ENCODE assay signal across 27 mouse cellular contexts in the genomic region with DNA sequence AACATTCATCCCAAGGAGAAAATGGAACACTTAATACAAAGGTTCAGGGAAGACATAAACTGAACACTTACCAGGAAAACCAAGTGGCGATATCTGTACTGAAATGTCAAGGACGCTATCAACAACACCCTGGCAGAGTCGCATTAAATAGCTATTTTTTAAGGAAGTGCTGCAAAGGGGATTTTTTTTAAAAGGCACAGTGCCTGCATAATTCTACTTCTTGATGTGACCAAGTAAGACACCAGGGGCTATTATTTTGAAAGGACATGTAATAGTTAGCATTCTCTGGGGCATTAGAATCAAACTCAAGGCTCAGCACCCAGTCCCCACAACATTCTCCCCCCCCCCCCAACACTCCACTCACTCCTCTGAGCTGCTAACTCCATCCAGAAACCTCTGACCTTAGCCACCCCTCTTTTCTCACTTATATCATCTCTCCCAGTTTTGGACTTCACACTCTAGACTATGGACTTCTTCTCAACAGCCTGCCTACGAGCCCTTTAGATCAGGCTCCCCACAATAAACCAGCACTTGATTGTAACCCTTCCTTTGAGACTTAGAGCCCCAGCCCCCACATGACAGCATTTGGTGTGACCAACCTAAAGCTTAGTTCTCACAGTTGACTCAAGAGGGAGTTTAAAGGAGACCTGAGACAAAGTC. TPM values are rescaled to one million over a fixed set of nuclear protein-coding genes. Genes with fewer than 3 reads are reported as not detected.
DNase-seq lines count a peak whose midpoint lies in the region; ATAC-seq and TF ChIP-seq lines count a peak whose summit lies in the region.
"Had no signal": no experiment of that assay in that cellular context is flagged by ENCODE, and none has a peak within 500 bp of the region (broad histone marks: within the 10 kb centered on the region; RNA-seq: fewer than 3 reads in every experiment).

No protein-coding gene starts in this region.

- DNase-seq in adrenal gland, adult 2 months = peak; percentile 7
- no peak for DNase-seq in adrenal gland, postnatal 4 days (ENCODE audit: low spot score in 2 of 2)
- DNase-seq in liver, adult 2 months (ENCODE audit: extremely low read depth, low read depth, low spot score) = peak; percentile 33
- no peak for DNase-seq in thymus, postnatal 25 days
- DNase-seq in cerebellum, adult 2 months = no peak
- DNase-seq: cerebellum, adult 11 months; cerebellum, postnatal 14 days; embryo, embryonic 11 days; heart, postnatal 4 days; kidney, adult 18-20 months; kidney, postnatal 14 days; lung, postnatal 4 days; thymus, adult 2 months had no signal

- H3K9me3 ChIP-seq in liver, embryonic 12.5 days (replicated peaks) = no peaks in the 10 kb centered on the region
- H3K9me3 ChIP-seq: embryonic facial prominence, embryonic 15.5 days; limb, embryonic 15.5 days; lung, embryonic 15.5 days; midbrain, embryonic 10.5 days; stomach, embryonic 15.5 days had no signal

- no peak for TF ChIP-seq CTCF in liver, adult 2 months (IDR thresholded peaks at IDR 0.05; ENCODE audit: low read depth, low read length)
- no peak for TF ChIP-seq CTCF in cerebellum, adult 2 months (IDR thresholded peaks at IDR 0.05; ENCODE audit: borderline replicate concordance, insufficient read depth, low read depth, low read length)

- no peak overlapping the region for H3K4me3 ChIP-seq in liver, adult 2 months (ENCODE audit: insufficient read depth, low read depth, low read length)
- H3K4me3 ChIP-seq in liver, embryonic 12.5 days = no peak overlapping the region
- no peak overlapping the region for H3K4me3 ChIP-seq in cerebellum, adult 2 months (replicated peaks; ENCODE audit: insufficient read depth, low read depth, low read length)
- H3K4me3 ChIP-seq: embryonic facial prominence, embryonic 15.5 days; layer of hippocampus, adult 2 months; limb, embryonic 15.5 days; lung, embryonic 15.5 days; midbrain, embryonic 10.5 days; stomach, embryonic 15.5 days had no signal

- WGBS in liver, adult 2 months = 62% methylated on average over 4 of the region's 4 CpGs
- WGBS in liver, embryonic 12.5 days (ENCODE audit: insufficient replicate concordance) = 55% methylated on average over 4 of the region's 4 CpGs
- 85% methylated on average over 4 of the region's 4 CpGs for WGBS in cerebellum, adult 2 months

- no peak overlapping the region for H3K27ac ChIP-seq in liver, adult 2 months (replicated peaks; ENCODE audit: insufficient read depth, low read depth, low read length)
- H3K27ac ChIP-seq in liver, embryonic 12.5 days = no peak overlapping the region
- H3K27ac ChIP-seq in cerebellum, adult 2 months (ENCODE audit: insufficient read depth, low read length) = no peak overlapping the region
- H3K27ac ChIP-seq: embryonic facial prominence, embryonic 15.5 days; layer of hippocampus, adult 2 months; limb, embryonic 15.5 days; lung, embryonic 15.5 days; midbrain, embryonic 10.5 days; stomach, embryonic 15.5 days had no signal

- H3K27me3 ChIP-seq in liver, adult 2 months (ENCODE audit: control insufficient read depth, insufficient read depth, low read length) = no peaks in the 10 kb centered on the region
- H3K27me3 ChIP-seq in liver, embryonic 12.5 days (replicated peaks) = no peaks in the 10 kb centered on the region
- no peaks in the 10 kb centered on the region for H3K27me3 ChIP-seq in cerebellum, adult 2 months (ENCODE audit: control insufficient read depth, insufficient read depth, low read length)
- H3K27me3 ChIP-seq: embryonic facial prominence, embryonic 15.5 days; limb, embryonic 15.5 days; lung, embryonic 15.5 days; stomach, embryonic 15.5 days had no signal

- H3K4me2 ChIP-seq in liver, embryonic 12.5 days = no peak overlapping the region
- H3K4me2 ChIP-seq: embryonic facial prominence, embryonic 15.5 days; limb, embryonic 15.5 days; lung, embryonic 15.5 days; stomach, embryonic 15.5 days had no signal

- H3K4me1 ChIP-seq in liver, adult 2 months (ENCODE audit: control insufficient read depth, insufficient read depth, low read length) = no peaks in the 10 kb centered on the region
- H3K4me1 ChIP-seq in liver, embryonic 12.5 days = no peaks in the 10 kb centered on the region
- H3K4me1 ChIP-seq in cerebellum, adult 2 months (ENCODE audit: control insufficient read depth, insufficient read depth, low read length) = no peaks in the 10 kb centered on the region
- H3K4me1 ChIP-seq: embryonic facial prominence, embryonic 15.5 days; limb, embryonic 15.5 days; lung, embryonic 15.5 days; midbrain, embryonic 10.5 days; stomach, embryonic 15.5 days had no signal

- TF ChIP-seq POLR2A in liver, adult 2 months (IDR thresholded peaks at IDR 0.05; ENCODE audit: extremely low read depth, insufficient read depth, low read length) = no peak
- TF ChIP-seq POLR2A in cerebellum, adult 2 months (IDR thresholded peaks at IDR 0.05; ENCODE audit: borderline replicate concordance, insufficient read depth, low read length) = no peak

- no peak for ATAC-seq in liver, embryonic 12.5 days
- ATAC-seq in common myeloid progenitor, adult 5-6 weeks (replicated peaks; ENCODE audit: low read depth, poor library complexity, severe bottlenecking) = peak; percentile 73
- ATAC-seq in neutrophil, adult 5-6 weeks (ENCODE audit: extremely low read depth, insufficient number of reproducible peaks, low FRiP score, poor library complexity, severe bottlenecking) = peak; percentile 58; the same call in 1 of the 2 replicates
- ATAC-seq: forebrain, embryonic 16.5 days; hindbrain, embryonic 16.5 days had no signal

- H3K36me3 ChIP-seq in liver, adult 2 months (ENCODE audit: control insufficient read depth, insufficient read depth, low read length) = no peaks in the 10 kb centered on the region
- no peaks in the 10 kb centered on the region for H3K36me3 ChIP-seq in liver, embryonic 12.5 days
- H3K36me3 ChIP-seq: embryonic facial prominence, embryonic 15.5 days; limb, embryonic 15.5 days; lung, embryonic 15.5 days; midbrain, embryonic 10.5 days; stomach, embryonic 15.5 days had no signal

- no peak overlapping the region for H3K9ac ChIP-seq in liver, adult 2 months (ENCODE audit: low read depth, low read length)
- H3K9ac ChIP-seq in liver, embryonic 12.5 days = no peak overlapping the region
- H3K9ac ChIP-seq: embryonic facial prominence, embryonic 15.5 days; limb, embryonic 15.5 days; lung, embryonic 15.5 days; stomach, embryonic 15.5 days had no signal

- H3K79me2 ChIP-seq in liver, adult 2 months (ENCODE audit: control insufficient read depth, insufficient read depth, low read length) = no peaks in the 10 kb centered on the region

RNA-seq across cellular contexts. Expression of a gene that starts 1.8 kb away (rescaled TPM):
- under 1 TPM; 0.28 to 0.78 TPM for total RNA-seq in adrenal gland, adult 2 months (2021)
- polyA plus RNA-seq in adrenal gland, adult 2 months (2012; rRNA removed) = 0.09 and 0.21 TPM in 2 replicates
- total RNA-seq in adrenal gland, postnatal 4 days (2021) = 1 to 10 TPM; 3.4 to 4.8 TPM
- 2.6 and 3.0 TPM in 2 replicates for total RNA-seq in liver, adult 2 months (2014; rRNA removed)
- polyA plus RNA-seq in liver, adult 2 months (2012; rRNA removed) = 0.19 and 0.37 TPM in 2 replicates
- polyA plus RNA-seq in liver, embryonic 12.5 days (2016; fragmentation: Nextera tagmentation; extraction: Ambion mirVana) = 3.5 and 5.8 TPM in 2 replicates
- total RNA-seq in common myeloid progenitor, adult 5-6 weeks (2017) = 1.1 and 4.2 TPM in 2 replicates
- 1.7 and 1.9 TPM in 2 replicates for total RNA-seq in neutrophil, adult 5-6 weeks (2017)
- 0.05 TPM in 2 replicates for polyA plus RNA-seq in cerebellum, adult 2 months (2012; rRNA removed)
- total RNA-seq: heart, postnatal 4 days; layer of hippocampus, adult 2 months; left cerebral cortex, postnatal 36 days; MEL had no signal
- polyA plus RNA-seq: forebrain, embryonic 16.5 days; midbrain, embryonic 10.5 days; neural tube, embryonic 11.5 days had no signal

RNA-seq across cellular contexts. Expression of a gene that starts 47.6 kb away (rescaled TPM):
- 100 to 1,000 TPM in 1 of 2 experiments, 10 to 100 TPM in 1; 98.5 to 103 TPM for total RNA-seq in adrenal gland, adult 2 months (2021)
- 20.3 and 28.1 TPM in 2 replicates for polyA plus RNA-seq in adrenal gland, adult 2 months (2012; rRNA removed)
- 100 to 1,000 TPM in 1 of 2 experiments, 10 to 100 TPM in 1; 98.2 to 102 TPM for total RNA-seq in adrenal gland, postnatal 4 days (2021)
- 84.9 and 98.1 TPM in 2 replicates for total RNA-seq in liver, adult 2 months (2014; rRNA removed)
- polyA plus RNA-seq in liver, adult 2 months (2012; rRNA removed) = 30.3 and 31.7 TPM in 2 replicates
- polyA plus RNA-seq in liver, embryonic 12.5 days (2016; fragmentation: Nextera tagmentation; extraction: Ambion mirVana) = 75.3 and 77.7 TPM in 2 replicates
- total RNA-seq in common myeloid progenitor, adult 5-6 weeks (2017) = 88.6 and 96.6 TPM in 2 replicates
- total RNA-seq in neutrophil, adult 5-6 weeks (2017) = 46.4 and 56.7 TPM in 2 replicates
- 122 and 132 TPM in 2 replicates for polyA plus RNA-seq in cerebellum, adult 2 months (2012; rRNA removed)

Comparison
In these comparisons a context has a peak if more than half of its experiments do, and no peak if none do; other contexts are left out.
1. DNase-seq: peak in adrenal gland, adult 2 months (single experiment) and liver, adult 2 months (single experiment); none in adrenal gland, postnatal 4 days (0 of 2), thymus, postnatal 25 days (single experiment) and cerebellum, adult 2 months (0 of 2).